ENCODE assay signal across 16 mouse cellular contexts in the genomic region with DNA sequence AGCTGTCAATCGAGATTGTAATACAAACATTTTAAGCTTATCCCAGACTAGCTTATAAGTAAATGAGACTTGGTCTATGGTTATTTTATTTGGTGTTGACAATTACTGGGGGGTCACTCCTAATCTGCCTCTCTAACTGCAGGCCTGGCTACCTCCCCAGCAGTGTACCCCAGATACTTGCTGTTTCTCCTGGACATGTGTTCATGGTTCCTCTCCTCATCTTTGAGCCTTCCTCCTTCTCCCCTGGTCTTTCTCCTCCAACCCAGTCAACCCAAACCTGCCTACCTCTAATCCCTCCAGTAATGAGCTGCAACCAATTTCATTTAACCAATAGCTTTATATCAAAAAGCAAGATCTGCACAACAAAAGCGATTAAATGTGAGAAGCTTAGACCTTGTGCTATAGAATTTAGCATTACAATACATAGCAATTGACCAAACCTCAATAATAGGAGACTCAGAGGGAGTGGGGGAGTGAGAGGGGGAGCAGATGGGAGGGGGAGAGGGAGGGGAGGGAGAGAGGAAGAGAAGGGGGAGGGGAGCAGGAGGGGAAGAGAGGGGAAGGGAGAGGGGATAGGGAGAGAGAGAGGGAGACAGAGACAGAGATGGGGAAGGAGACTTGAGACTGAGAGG.
"Had no signal": no experiment of that assay in that cellular context is flagged by ENCODE, and none has a peak within 500 bp of the region (broad histone marks: within the 10 kb centered on the region; RNA-seq: fewer than 3 reads in every experiment).

No protein-coding gene starts in this region.

- H3K36me3 ChIP-seq: lung, embryonic 15.5 days; midbrain, embryonic 15.5 days; neural tube, embryonic 12.5 days; stomach, embryonic 15.5 days had no signal

- H3K27ac ChIP-seq: lung, embryonic 15.5 days; macrophage; midbrain, embryonic 15.5 days; neural tube, embryonic 12.5 days; stomach, embryonic 15.5 days; stomach, postnatal 0 days had no signal

- DNase-seq: liver, postnatal 0 days; lung, adult 2 months; lung, postnatal 14 days; lung, postnatal 36 days; right cerebral cortex, postnatal 14 days; thymus, adult 2 months; thymus, postnatal 25 days; thymus, postnatal 4 days had no signal

- H3K4me1 ChIP-seq: lung, embryonic 15.5 days; megakaryocyte, embryonic 14.5 days; midbrain, embryonic 15.5 days; neural tube, embryonic 12.5 days; stomach, embryonic 15.5 days had no signal

- ATAC-seq: liver, postnatal 0 days; lung, postnatal 0 days; midbrain, embryonic 15.5 days had no signal

- H3K4me3 ChIP-seq: lung, embryonic 15.5 days; megakaryocyte, embryonic 14.5 days; midbrain, embryonic 15.5 days; neural tube, embryonic 12.5 days; stomach, embryonic 15.5 days had no signal

- H3K4me2 ChIP-seq: lung, embryonic 15.5 days; midbrain, embryonic 15.5 days; neural tube, embryonic 12.5 days; stomach, embryonic 15.5 days had no signal

- H3K9me3 ChIP-seq: lung, embryonic 15.5 days; midbrain, embryonic 15.5 days; neural tube, embryonic 12.5 days; stomach, embryonic 15.5 days had no signal

- H3K27me3 ChIP-seq: lung, embryonic 15.5 days; megakaryocyte, embryonic 14.5 days; midbrain, embryonic 15.5 days; neural tube, embryonic 12.5 days; stomach, embryonic 15.5 days had no signal

- H3K9ac ChIP-seq: liver, postnatal 0 days; lung, embryonic 15.5 days; midbrain, embryonic 15.5 days; neural tube, embryonic 12.5 days; stomach, embryonic 15.5 days had no signal
